Mouse (Mus musculus) spleen, postnatal 4 days (tissue): ENCODE measurements around the gene Tshz2.
"Not testable (repeated sequence)": the region's sequence is repeated elsewhere in the genome, so short reads cannot be mapped to it uniquely, and the experiment has no call there.

Source experiments
- DNase-seq, 2 experiments: peaks; one replicate each; pipeline ENCODE4 v3.0.0; 2022; ENCODE audit warnings: low spot score in 2 of 2

The Tshz2 gene

DNA sequence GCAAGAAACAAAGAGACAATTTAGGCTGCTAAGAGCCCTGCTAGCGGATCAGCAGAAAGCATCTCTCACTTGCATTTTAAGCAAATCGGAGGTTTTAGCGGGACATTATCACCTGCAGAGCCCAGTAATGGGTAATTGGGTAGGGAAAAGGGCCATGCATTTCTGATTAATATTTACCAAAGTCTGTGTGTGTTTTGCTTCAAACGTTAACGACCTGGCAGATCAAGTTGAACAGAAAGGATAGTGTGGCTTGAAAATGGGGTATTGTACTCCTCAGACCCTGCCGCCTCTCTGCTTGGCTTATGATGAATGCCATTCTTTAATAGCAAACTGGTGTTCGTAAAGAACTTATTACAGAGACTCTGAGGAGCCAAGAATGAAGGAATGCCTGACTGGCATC, 122.3 kb downstream of the Tshz2 start:
- DNase-seq = no peak

DNA sequence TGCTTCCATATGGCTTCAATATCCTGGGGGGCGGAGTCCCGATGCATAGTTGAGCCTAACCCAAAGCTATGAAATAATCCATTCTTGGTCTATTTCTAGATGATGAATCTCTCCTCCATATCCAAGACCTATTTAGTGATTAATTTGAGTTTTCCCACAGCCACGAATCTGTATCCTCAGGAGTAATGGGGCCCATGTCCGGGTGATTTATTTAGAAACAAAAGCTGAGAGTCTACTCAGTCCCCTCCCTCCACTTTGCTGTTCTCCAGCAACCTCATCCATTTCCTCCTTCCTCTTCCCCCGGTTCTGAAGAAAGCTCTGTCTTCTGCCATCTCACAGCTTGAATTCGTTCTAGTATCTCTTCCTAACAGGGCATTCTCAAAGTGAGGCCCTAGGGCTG, 125.3 kb downstream of the Tshz2 start:
- no peak for DNase-seq

DNA sequence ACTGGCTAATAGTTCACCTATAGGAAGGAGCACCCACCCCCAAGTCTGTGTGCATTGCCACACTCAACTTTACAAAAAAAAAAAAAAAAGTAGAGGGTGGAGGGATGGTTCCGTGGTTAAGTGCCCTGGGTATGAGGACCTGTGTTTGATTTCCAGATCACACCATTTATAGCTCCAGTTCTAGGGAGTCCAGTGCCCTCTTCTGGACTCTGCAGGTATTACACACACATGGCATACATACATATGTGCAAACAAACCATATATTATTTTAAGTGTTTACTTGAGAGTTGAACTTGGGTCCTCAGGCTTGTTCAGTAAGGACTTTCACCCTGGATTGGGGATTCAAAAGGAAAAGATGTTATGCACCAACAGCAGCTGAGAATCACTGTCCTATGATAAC, 127.3 kb downstream of the Tshz2 start:
- DNase-seq = no peak

DNA sequence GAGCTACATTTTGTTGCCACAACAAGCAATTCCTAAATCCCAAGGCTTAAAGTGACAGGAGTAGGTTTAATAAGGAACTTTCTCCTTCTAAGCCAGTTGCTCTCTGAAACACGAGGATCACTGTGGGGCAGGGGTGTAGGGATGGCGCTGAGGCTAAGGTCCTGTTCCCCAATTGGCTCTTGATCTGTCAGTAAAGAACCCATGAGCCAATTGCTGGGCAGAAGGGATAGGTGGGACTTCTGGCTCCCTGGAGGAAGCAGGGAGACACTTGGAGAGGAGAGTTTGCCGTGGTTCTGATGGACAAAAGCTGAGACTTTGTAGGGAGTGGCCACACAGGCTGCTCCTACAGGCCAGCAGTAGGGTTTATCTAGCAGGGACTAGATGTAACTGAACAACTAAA, 128.9 kb downstream of the Tshz2 start:
- DNase-seq = no peak

DNA sequence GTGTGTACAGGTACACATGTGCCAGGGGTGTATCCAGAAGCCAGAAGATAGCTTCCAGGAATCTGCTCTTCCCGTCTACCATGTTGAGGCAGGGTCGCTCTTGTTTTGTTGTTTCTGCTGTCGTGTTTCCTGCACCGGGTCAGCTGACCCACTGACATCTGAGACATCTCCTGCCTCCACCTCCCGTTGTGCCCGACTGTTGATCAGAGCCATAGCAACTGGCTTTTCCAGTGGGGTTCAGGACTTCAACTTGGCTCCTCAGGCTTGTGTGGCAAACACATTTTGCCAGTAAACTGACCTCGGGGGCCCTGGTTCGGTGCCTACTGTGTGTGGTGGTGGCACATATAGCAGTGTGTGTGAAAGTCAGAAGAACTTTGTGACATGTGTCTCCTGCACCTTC, 129.5 kb downstream of the Tshz2 start:
- no peak for DNase-seq

DNA sequence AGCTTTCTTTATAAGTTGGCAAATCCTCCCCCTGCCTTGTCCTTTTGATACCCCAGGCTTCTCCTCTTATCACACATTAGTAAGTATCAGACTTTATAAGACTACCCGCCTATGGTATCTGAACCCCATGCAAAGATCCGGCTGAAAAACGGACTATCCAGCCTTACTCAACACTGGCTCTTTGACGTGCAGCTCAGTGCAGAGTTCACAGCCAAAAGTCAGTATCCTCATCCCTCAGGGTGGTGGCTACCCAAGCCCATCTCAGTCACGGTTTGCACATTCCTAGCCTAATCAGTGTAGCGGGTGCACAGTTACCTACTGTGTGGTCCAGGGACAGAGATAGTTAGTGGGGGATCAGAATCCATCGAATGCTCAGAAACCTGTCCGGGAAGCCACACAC, 130.9 kb downstream of the Tshz2 start:
- no peak for DNase-seq

DNA sequence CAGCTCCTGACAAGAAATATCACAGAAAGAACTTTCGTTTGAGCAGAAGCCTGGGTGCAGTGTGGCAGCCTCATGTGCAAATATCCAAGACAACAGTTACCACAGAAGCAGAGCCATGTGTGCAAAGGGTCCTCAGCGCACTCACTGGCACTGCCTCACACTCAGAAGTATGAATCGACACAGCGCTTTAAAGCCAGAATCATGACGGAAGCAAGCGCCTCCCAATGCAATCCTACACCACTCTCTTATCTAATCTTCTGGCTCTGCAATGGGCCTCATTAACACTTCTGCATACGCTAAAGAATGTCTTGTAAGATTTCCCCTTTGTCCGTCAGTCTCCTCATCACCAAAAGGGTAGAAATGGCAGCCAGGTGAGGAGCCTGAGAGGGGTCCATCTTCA, 133.4 kb downstream of the Tshz2 start:
- DNase-seq = no peak

DNA sequence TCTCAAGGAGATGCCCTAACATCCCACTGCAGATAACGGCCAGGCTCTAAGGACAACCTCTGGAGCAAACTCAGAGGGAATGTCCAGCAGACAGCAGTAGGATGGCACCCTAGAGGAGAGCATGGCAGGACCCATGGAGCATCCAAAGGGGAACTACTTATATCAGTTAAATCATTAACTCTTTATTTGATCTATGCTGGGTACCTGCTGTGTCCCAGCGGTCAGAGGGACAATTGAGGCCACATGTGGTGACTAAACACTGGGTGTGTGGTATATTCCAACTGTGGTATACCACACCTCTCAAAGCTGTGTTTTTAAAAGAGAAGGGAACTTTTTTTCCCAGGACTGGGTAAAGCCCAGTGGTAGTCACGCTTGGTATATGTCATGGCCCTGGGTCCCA, 134.5 kb downstream of the Tshz2 start:
- no peak for DNase-seq

DNA sequence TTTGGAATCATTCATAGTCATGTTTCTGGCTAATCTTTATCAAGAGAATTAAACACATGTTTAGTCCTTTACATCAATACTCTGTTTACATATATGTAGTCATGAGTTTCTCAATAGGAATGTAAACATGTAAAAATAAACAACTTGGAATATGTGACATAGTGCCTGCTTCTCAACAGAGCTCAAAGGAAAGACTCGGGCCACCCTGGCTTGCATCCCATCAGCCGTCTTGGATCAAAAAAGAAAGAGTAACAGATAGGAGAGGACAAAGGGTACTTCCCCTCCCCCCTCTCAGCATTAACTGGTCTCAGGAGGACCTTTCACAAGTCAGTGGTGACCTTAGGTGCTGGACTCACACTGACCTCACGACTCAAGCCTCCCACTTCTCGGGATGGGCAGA, 142.3 kb downstream of the Tshz2 start:
- DNase-seq = no peak

DNA sequence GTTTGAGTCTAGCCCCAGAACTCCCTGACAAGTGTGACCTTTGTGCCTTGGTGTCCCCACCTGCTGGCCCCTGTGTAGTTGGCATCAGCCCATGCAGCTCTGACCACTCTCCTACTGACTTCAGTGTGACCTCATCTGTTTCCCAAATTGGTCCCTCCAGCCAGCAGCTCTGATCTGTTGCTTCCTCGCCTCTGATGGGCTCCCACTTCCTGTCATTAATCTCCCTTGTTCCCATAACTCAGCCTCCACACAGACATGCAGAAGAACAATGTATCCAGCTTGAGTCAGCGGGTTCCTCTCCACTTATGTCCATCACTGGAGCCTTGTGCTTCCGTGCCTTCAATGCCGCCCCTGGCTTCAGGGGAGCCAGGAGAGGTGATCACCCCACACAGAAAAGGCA, 144.4 kb downstream of the Tshz2 start:
- DNase-seq = no peak

DNA sequence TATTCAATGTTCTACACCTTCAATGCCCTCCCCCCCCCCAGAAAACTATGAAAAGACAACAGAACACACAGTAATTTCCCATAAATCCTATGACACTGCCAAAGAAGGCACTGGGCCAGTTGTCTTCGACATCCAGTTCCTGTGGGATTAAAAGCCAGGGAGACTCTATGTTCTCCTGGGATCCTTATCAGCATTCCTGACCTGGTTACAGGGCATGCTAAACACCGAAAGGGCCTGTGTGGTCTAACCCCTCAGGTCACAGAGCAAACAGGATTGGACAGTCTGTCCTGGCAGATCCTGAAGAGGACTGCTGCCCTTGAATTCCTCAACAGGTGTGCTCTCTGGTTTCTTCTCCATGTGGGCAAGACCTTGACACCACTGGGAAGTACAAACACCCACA, 145.0 kb downstream of the Tshz2 start:
- DNase-seq = no peak

DNA sequence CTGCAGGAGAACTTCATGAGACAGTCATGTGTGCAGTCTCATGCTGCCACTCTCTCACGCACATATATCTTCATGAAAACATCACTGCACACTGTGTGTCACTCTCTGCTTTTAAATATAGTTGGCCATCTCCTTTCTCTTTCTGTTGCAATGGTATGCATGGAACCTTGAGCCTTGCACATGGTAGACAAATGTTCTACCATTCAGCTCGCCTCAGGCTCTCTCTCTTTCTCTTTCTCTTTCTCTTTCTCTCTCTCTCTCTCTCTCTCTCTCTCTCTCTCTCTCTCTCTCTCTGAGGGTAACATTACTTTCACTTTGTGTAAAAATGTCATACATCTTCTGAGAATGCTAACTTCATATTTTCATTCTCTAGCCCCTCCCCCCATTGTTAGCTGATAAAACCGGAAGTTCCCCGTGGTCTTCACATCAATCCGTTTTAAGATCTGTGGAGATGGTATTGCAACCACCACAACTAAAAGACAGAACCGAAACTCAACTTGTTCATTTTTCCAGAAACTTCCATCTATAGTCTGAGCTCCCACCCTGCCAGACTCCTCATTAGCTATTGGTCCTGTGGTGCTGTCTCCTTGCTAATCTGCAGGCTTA, 146.0 kb downstream of the Tshz2 start:
- no peak for DNase-seq

DNA sequence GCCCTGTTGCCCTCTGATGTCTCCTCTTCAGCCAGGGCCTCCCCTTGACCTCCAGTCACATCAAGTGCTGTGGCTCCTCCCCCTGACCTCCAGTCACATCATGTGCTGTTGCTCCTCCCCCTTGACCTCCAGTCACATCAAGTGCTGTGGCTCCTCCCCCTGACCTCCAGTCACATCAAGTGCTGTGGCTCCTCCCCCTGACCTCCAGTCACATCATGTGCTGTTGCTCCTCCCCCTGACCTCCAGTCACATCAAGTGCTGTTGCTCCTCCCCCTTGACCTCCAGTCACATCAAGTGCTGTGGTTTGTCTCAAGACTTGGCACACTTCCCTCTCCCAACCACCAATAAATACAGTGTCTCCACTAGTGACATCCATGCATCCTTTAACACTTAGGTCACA, 148.9 kb downstream of the Tshz2 start:
- DNase-seq = not testable (repeated sequence)

DNA sequence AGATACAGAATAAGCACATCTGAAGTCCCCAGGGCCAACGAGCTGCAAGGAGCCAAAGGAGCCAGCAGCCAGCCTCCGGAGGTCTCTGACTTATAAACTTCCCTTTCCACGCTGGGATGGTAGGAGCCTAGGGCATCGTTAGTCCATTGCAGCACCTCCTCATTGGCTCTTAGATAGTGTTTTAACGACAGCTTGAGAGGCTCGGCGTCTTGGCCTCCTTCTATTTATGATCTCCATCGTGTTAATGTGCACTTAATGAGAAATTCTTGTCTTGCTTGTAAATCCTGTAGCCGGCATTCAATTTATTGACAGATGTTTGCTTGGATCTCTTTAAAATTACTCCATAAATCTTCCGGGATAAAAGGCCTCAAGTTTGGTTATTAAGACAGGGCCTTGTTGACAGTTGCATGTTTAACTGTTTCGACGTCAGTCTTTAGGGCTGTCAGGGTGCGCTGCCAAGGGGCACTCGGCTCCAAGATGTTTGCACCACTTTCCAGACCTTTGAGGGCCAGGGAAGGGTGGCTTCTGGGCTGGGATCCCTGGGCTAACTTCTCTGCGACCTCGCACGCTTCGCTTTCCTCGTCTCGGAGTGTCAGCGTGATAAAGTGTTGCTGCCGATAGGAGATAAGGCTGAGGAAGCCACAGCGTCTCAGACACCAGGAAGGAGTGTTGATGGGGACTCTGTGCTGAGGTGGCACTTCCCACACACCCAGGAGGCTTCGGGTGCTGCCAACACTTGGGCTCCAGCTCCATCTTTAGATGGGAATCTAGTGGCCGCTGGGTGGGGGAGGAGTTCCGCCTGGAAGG, 150.3 kb downstream of the Tshz2 start:
- no peak for DNase-seq

DNA sequence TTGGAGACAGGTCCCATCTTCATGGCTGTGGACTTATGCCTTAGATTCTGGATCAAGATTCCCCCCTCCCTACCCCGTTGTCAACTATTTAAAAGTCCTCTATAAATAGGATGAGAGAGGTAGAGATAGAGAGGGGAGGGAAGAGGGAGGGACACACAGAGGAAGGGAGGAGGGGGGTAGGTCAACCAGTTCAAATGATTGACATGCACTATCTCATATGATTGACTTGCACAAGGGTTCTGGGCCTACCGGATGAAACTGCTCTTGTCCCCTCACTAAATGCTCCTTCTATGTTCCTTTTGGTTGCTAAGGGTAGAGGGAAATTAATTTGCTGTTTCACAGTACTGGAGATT, 150.8 kb downstream of the Tshz2 start:
- no peak for DNase-seq

DNA sequence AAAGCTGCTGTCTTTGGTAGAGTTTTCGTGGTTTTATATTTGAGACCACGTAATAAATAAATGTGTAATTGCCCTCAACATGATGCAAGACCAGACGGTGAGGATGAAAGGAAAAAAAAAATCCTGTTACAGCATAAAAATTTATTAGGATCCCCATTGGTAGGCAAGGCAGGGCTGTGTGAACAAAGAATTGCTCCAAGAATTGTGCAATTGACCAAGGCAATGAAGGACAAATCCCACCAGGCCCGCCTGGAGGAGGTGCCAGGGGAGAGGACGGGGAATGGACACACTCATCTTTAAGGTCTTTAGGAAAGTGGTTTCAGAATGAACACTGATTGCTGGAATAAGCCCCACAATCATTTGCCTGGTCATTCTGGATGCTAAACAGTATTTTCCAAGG, 154.6 kb downstream of the Tshz2 start:
- DNase-seq = no peak

DNA sequence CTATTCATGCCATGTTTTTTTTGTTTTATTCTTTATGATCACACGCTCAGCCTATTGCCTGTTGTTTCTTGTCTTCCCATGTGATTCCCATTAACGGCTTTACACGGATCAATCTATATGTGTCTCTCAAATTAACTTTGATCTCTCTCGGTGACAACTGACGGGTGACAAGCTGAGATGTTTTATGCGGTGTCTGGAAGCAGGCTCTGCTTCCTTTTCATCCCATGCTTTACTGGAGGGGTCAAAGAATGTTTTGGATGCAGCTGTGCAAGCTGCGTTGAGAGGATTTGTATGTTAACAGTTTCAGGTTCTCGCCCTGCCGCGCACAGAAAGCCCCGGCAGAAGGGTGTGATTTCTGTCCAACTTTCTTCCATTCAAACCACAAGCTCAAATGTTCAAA, 155.1 kb downstream of the Tshz2 start:
- DNase-seq = no peak

DNA sequence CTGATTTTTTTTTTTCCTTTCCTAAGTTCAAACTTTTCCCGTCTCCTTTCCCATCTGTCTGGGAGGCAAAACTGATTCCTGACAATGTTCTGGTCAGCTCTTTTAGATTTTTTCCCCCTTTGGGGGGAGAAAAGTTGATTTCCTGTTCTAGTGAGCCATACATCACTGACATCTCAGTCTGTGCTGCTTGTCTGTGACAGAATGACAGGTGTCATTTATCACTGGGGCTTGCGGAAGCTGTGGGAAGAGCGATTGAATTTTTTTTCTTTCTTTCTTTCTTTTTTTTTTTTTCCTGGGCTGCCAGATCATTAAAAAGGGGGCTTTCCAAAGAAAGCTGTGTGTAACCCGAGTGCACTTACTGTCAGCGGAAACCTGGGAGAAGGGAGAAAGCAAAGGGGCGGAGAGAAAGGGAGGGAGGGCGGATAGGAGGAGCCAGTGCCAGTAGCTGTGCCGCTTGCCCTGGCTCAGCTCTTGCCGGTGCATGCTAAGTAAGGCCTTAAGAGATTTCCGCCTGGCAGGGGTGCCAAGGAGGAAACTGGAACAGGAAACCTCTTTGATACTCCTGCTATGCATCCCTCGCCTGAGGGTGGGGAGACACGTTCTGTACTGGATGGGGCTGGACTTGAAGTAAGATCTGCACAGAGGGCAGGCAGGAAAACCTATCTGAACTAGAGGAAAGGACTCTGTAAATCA, 157.8 kb downstream of the Tshz2 start:
- DNase-seq = peak in 1 of 2 experiments; percentile 22

DNA sequence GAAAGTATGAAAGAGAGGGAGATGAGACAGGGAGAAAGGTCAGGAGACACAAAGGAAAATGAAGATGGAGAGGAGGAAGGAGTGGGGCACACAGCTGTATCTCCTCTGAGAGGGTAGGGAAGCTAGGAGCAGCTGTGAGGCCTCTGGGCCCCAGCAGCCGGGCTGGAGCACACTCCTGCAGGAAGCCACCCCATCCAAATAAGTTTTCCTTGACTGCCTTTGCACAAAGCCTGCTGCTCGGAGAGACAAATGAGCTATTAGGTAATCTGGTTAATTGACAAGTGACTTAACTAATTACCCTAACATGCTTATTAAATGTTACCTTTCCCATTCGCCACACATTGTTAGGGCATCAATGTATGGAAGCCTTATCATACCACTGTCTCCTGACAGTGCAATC, 159.9 kb downstream of the Tshz2 start:
- no peak for DNase-seq

DNA sequence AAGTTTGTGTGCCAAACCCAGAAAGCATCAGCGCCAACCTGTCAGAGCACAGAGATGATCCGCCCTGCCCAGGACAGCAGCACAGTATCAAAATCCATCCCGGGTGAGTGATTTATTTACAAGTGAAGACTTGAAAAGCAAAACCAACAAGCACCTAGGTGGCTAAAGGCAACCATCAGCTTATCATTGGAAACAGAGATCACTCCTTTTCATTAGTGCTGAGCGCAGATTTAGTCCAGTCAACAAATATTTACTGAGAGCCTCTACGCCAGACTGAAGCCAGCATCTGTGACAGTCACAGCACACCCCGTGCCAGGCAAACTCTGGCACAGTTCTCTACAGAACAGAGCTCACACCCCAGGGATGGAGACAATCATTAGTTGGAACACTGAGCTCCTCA, 169.4 kb downstream of the Tshz2 start:
- DNase-seq = no peak

DNA sequence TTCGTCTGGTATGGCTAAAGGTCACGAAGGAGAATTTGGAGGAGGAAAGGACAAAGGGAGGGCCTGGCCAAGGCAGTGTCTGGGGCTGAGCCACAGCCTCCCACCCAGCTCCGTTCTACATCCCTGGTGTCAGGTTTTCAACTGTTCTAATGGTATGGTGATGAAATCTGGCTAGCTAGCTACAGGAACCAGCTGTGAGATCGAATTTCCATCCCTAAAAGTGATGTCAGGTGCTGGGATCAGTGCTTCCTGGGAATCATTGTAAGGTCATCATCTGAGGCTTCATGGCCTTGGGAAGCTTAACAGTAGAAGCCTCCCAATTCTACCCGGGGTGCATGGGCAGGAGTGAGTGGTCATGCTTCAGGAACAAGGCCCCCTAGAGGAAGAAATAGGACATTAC, 171.6 kb downstream of the Tshz2 start:
- no peak for DNase-seq

DNA sequence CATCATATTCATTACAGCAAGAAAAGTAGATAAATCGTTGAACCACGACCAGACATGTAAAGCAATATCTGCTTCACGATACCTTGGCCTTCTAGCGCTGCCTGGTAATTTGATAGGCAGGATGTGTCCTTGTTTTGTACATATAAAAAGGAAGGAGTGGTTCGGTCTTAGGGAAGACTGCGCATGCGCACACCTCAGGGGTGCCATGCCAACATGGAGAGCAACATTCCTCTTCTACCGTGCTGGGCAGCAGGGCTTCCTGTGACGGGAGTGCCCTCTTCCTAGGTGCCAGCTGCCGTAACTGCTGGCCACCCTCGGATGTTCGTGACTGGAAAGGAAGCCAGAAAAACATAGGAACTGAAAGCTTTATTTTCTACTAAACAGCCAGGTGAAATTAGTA, 172.7 kb downstream of the Tshz2 start:
- no peak for DNase-seq

DNA sequence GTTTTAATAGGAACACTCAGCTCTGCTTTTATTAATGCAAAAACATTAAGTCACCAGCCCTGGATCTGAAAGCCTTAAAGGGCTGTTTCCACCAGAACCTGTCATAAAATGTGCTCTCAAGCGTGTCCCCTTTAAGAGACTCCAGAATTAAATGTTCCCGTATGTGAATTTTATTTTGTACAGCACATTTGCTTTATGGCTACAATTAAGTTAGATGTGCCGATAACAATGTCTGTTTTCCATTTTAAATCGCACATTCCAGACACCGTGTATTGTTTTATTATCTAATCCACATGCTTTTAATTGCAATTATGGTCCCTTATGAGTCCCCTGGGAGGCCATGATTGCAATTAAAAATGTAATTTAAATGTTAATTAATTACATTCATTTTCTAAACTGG, 178.8 kb downstream of the Tshz2 start:
- no peak for DNase-seq
